Mouse (Mus musculus): ENCODE measurements around the gene Cpsf6.

Cpsf6 gene

GRCm38 (mm10) chr10:117384386-117385085 lies 4.7 kb upstream of the Cpsf6 start:
- DNase-seq: no peak

- no peak for DNase-seq
Measured at GRCm38 (mm10) chr10:117383941-117384340, 4.1 kb upstream of the Cpsf6 start.

- no peak for DNase-seq
Measured at GRCm38 (mm10) chr10:117382996-117383550, 3.3 kb upstream of the Cpsf6 start.

- no peak for DNase-seq
Measured at GRCm38 (mm10) chr10:117382146-117382545, 2.3 kb upstream of the Cpsf6 start.

GRCm38 (mm10) chr10:117380721-117381570 lies 1.1 kb upstream of the Cpsf6 start:
- DNase-seq: no peak

- DNase-seq: no peak
Measured at GRCm38 (mm10) chr10:117379441-117379840, 374 bp downstream of the Cpsf6 start.

- DNase-seq: no peak
Measured at GRCm38 (mm10) chr10:117378642-117379041, 1.2 kb downstream of the Cpsf6 start.

GRCm38 (mm10) chr10:117378291-117378555 lies 1.6 kb downstream of the Cpsf6 start:
- no peak for DNase-seq

- DNase-seq: no peak
Measured at GRCm38 (mm10) chr10:117377431-117378290, 2.2 kb downstream of the Cpsf6 start.

GRCm38 (mm10) chr10:117376580-117377189 lies 3.1 kb downstream of the Cpsf6 start:
- peak; percentile 98 for DNase-seq

GRCm38 (mm10) chr10:117375841-117376579 lies 3.8 kb downstream of the Cpsf6 start:
- peak; percentile 60 to 78 for DNase-seq

- DNase-seq: peak in 1 of 2 experiments; percentile 17
Measured at GRCm38 (mm10) chr10:117375163-117375562, 4.7 kb downstream of the Cpsf6 start.

GRCm38 (mm10) chr10:117363106-117363505 lies 16.7 kb downstream of the Cpsf6 start:
- peak; percentile 75 to 76 for DNase-seq

GRCm38 (mm10) chr10:117358891-117359290 lies 20.9 kb downstream of the Cpsf6 start:
- DNase-seq: no peak

- DNase-seq: no peak
Measured at GRCm38 (mm10) chr10:117343000-117343399, 36.8 kb downstream of the Cpsf6 start.

- DNase-seq: no peak
Measured at GRCm38 (mm10) chr10:117342406-117342805, 37.4 kb downstream of the Cpsf6 start.

GRCm38 (mm10) chr10:117341029-117341428 lies 38.8 kb downstream of the Cpsf6 start:
- DNase-seq: no peak

- no peak for DNase-seq
Measured at GRCm38 (mm10) chr10:117339241-117339640, 40.6 kb downstream of the Cpsf6 start.

GRCm38 (mm10) chr10:117337946-117338345 lies 41.9 kb downstream of the Cpsf6 start:
- DNase-seq: no peak

GRCm38 (mm10) chr10:117335649-117336048 lies 44.2 kb downstream of the Cpsf6 start:
- DNase-seq: no peak

- peak; percentile 51 to 53 for DNase-seq
Measured at GRCm38 (mm10) chr10:117330521-117330920, 49.3 kb downstream of the Cpsf6 start.

- no peak for DNase-seq
Measured at GRCm38 (mm10) chr10:117323782-117324181, 56.0 kb downstream of the Cpsf6 start.
